In the genomic region with DNA sequence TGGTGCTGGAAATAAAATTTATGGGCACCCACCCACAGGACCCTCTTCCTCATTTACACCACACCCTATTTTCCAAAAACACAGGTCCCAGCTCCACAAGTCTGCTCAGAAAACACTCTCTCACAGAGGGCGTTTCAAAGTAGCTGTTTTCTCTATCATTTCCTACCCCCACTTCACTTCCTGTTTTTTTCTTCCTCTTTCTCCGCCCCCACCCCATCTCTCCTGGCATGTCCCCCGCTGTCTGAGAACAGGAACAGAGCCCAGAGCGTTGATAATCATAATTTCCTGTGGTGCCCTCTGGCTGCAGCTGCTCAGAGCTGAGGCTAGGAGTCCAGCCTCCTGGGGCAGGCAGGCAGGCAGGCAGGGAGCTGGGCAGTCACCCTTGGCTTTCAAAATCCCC, we compare ENCODE assay signal across 8 mouse cellular contexts. TPM values are rescaled to one million over a fixed set of nuclear protein-coding genes. Genes with fewer than 3 reads are reported as not detected.
A peak's percentile ranks its signal among the peaks of the same experiment; 100 is the strongest.
DNase-seq lines count a peak whose midpoint lies in the region; ATAC-seq lines count a peak whose summit lies in the region.

No protein-coding gene starts in this region.

- no peaks in the 10 kb centered on the region for H3K9me3 ChIP-seq in hindbrain, embryonic 11.5 days (ENCODE audit: control insufficient read depth, low read length)

- DNase-seq in layer of hippocampus, adult 9-11 months = peak; percentile 51
- DNase-seq in layer of hippocampus, postnatal 10 days (ENCODE audit: low spot score in 2 of 2) = no peak
- DNase-seq in heart, adult 18-20 months = peak; percentile 72 to 88
- DNase-seq in kidney, postnatal 4 days = peak; percentile 36 to 54
- DNase-seq in right cerebral cortex, postnatal 25 days = no peak
- no peak for DNase-seq in hindbrain, embryonic 11.5 days (ENCODE audit: low spot score)

- H3K27me3 ChIP-seq in hindbrain, embryonic 11.5 days (ENCODE audit: control insufficient read depth, insufficient read depth, low read length) = no peaks in the 10 kb centered on the region

- WGBS in hindbrain, embryonic 11.5 days = 54% methylated on average over 4 of the region's 4 CpGs

- no peak overlapping the region for H3K4me3 ChIP-seq in hindbrain, embryonic 11.5 days (ENCODE audit: low read depth, low read length)

- no peaks in the 10 kb centered on the region for H3K4me1 ChIP-seq in hindbrain, embryonic 11.5 days (replicated peaks; ENCODE audit: control insufficient read depth, insufficient read depth, low read length)

- H3K36me3 ChIP-seq in hindbrain, embryonic 11.5 days (ENCODE audit: control insufficient read depth, insufficient read depth, low read length) = no peaks in the 10 kb centered on the region

- ATAC-seq in megakaryocyte-erythroid progenitor cell, adult 5-6 weeks (replicated peaks; ENCODE audit: low FRiP score, low TSS enrichment, poor library complexity, severe bottlenecking) = peak; percentile 90
- ATAC-seq in cerebellum, adult (ENCODE audit: insufficient number of reproducible peaks, low FRiP score, low TSS enrichment) = no peak
- ATAC-seq in hindbrain, embryonic 11.5 days (ENCODE audit: low FRiP score) = no peak

- no peak overlapping the region for H3K9ac ChIP-seq in hindbrain, embryonic 11.5 days (ENCODE audit: low read depth, low read length)

- H3K4me2 ChIP-seq in hindbrain, embryonic 11.5 days (replicated peaks; ENCODE audit: low read depth, low read length) = no peak overlapping the region

- no peak overlapping the region for H3K27ac ChIP-seq in hindbrain, embryonic 11.5 days (ENCODE audit: low read depth, low read length)

RNA-seq across cellular contexts. Expression of gene Fam49a, which starts 39.9 kb away (rescaled TPM):
- 100 to 1,000 TPM; 253 to 256 TPM for total RNA-seq in layer of hippocampus, postnatal 10 days (2021)
- 10 to 100 TPM; 11.2 to 12.2 TPM for total RNA-seq in heart, adult 18-20 months (2021)
- total RNA-seq in megakaryocyte-erythroid progenitor cell, adult 5-6 weeks (2014; fragmentation: Nextera tagmentation) = 0.85 and 3.0 TPM in 2 replicates
- 0.94 and 8.8 TPM in 2 replicates for total RNA-seq in megakaryocyte-erythroid progenitor cell, adult 5-6 weeks (2017)
- 24.1 and 26.6 TPM in 2 replicates for polyA plus RNA-seq in hindbrain, embryonic 11.5 days (2014; fragmentation: Nextera tagmentation; extraction: Ambion mirVana)

Comparison
In these comparisons a context has a peak if more than half of its experiments do, and no peak if none do; other contexts are left out.
1. DNase-seq: peak in layer of hippocampus, adult 9-11 months (single experiment), heart, adult 18-20 months (2 of 2) and kidney, postnatal 4 days (2 of 2); none in layer of hippocampus, postnatal 10 days (0 of 2), right cerebral cortex, postnatal 25 days (single experiment) and hindbrain, embryonic 11.5 days (single experiment).
2. RNA of gene Fam49a, which starts 39.9 kb away (total RNA-seq): 253 to 256 TPM in layer of hippocampus, postnatal 10 days; 11.2 to 12.2 TPM in heart, adult 18-20 months and 0.85 to 8.8 TPM in megakaryocyte-erythroid progenitor cell, adult 5-6 weeks; every median in the first group is over 10 times any median in the second.